Mouse (Mus musculus): ENCODE measurements at regions not wholly inside any gene's neighbourhood (a gene's known extent, or its start where the extent isn't known, plus 50 kb on each side); places are given as distances from the start of the nearest gene placed in this dataset.

DNA sequence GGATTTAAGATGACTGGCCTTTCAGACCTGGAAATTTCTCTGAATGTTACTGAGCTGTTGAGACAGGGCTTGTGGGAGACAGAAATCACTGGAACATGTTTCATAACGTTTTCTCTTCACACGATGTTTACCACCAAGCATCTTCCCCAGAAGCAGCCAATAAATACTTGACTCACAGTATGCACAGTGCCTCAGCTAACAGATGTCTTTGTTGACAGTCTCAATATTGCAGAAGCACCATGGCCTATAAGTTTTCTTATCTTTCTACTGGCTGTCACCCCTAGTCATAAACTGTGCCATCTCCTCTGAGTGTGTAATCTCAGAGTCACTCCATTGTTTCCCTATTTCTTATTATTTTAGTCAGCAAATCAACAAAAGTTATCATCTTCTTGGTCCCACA is 187.9 kb upstream of the Gm38303 start:
- DNase-seq (ENCODE audit: low spot score in 2 of 2), result no peak
- intact Hi-C loops (cut with DNase I), result no loop called here

GRCm38 (mm10) chr3:10512186-10512585 is 176.7 kb upstream of the Gm38303 start:
- intact Hi-C loops (cut with DNase I), result no loop called here
- no peak for DNase-seq (ENCODE audit: low spot score in 2 of 2)

DNA sequence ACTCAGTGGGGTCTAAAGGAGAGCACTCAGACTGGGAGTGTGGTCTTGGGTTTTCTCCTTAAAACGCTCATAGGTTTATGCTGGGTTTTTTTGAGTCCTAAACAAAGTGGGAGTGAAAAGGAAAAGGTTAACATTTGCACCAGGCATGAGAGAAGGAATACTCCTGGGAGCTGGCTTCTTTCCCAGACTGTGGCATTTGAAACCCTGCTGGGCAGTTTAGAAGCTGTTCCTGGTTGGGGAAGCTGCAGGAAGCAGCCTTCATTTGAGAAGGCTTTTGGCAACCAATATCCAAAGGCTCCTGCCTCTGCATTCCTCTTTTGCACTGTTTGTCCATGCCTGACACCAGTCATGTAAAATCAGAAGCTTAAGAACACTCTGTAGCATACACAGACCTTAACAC is 175.9 kb upstream of the Gm38303 start:
- intact Hi-C loops (cut with DNase I), result no loop called here
- peak; percentile 19 to 21 for DNase-seq (ENCODE audit: low spot score in 2 of 2)
